ENCODE assay signal across 8 mouse cellular contexts in the genomic region with DNA sequence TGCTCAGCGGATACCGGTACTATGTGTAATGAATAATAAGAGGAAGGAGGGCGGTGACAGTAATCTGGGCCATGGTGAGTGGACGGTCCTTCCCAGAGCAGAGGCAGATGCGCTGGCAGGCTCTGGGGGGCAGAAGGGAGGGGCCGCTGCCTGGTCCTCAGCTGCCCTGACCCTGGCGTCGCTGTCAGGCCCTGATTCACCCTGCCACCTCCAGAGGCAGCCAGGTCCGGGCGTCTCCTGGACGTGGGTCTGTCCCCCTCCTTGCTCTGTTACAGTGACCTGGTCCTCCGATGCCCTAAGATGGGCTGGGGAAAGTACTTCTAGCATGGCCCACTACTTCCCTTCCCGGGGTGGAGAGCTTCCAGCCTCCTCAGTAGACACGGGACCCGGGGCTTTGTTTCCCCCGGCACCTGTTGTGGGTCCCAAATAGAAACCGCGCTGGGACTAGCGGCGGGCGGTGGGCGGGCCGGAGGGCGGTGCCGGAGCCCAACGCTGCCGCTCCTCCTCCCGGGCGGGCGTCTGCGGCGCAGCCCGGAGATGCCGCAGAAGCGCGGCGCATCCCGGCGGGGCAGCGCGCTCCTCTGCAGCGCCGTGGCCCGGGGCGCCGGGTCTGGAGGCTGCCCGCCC.
DNase-seq lines count a peak whose midpoint lies in the region; ATAC-seq and TF ChIP-seq lines count a peak whose summit lies in the region.

No protein-coding gene starts in this region.

- H3K79me2 ChIP-seq in C2C12 (ENCODE audit: control insufficient read depth, insufficient read depth): peaks cover 69% of the 10 kb centered on the region

- no peak for TF ChIP-seq POLR2A in bone marrow, adult 2 months (IDR thresholded peaks at IDR 0.05; ENCODE audit: borderline replicate concordance, control insufficient read depth, low read depth, low read length)
- TF ChIP-seq POLR2A in embryonic fibroblast, embryonic 13.5 days (IDR thresholded peaks at IDR 0.05; ENCODE audit: low read depth, low read length): peak; percentile 66

- peaks cover 44% of the 10 kb centered on the region for H3K79me3 ChIP-seq in C2C12 (ENCODE audit: low read depth)

- H3K9ac ChIP-seq in heart, embryonic 15.5 days: peak overlapping the region; percentile 86
- peak overlapping the region; percentile 60 for H3K9ac ChIP-seq in liver, postnatal 0 days (replicated peaks)
- peak overlapping the region; percentile 90 for H3K9ac ChIP-seq in neural tube, embryonic 11.5 days (ENCODE audit: low read length)

- no peaks in the 10 kb centered on the region for H3K36me3 ChIP-seq in C2C12 (ENCODE audit: control insufficient read depth, insufficient read depth)
- no peaks in the 10 kb centered on the region for H3K36me3 ChIP-seq in heart, embryonic 15.5 days
- no peaks in the 10 kb centered on the region for H3K36me3 ChIP-seq in liver, postnatal 0 days (replicated peaks; ENCODE audit: insufficient read depth, low read length)
- H3K36me3 ChIP-seq in neural tube, embryonic 11.5 days (ENCODE audit: control insufficient read depth, insufficient read depth, low read length): no peaks in the 10 kb centered on the region

- no peaks in the 10 kb centered on the region for H3K9me3 ChIP-seq in heart, embryonic 15.5 days (replicated peaks)
- no peaks in the 10 kb centered on the region for H3K9me3 ChIP-seq in liver, postnatal 0 days (ENCODE audit: low read length)
- H3K9me3 ChIP-seq in neural tube, embryonic 11.5 days (ENCODE audit: control insufficient read depth, low read length): no peaks in the 10 kb centered on the region

- TF ChIP-seq CTCF in C2C12 (IDR thresholded peaks at IDR 0.05; ENCODE audit: control insufficient read depth, insufficient read depth, insufficient read length): peak; percentile 84
- TF ChIP-seq CTCF in bone marrow, adult 2 months (IDR thresholded peaks at IDR 0.05; ENCODE audit: control insufficient read depth, insufficient read depth, low read length): no peak
- 0 out of 2 replicates have a peak, but pooled peaks have one; percentile 27 for TF ChIP-seq CTCF in embryonic fibroblast, embryonic 13.5 days (IDR thresholded peaks at IDR 0.05; ENCODE audit: borderline replicate concordance, insufficient read depth, low read length)
- peak; percentile 37; the same call in 1 of the 2 replicates for TF ChIP-seq CTCF in liver, postnatal 0 days (IDR thresholded peaks at IDR 0.05; ENCODE audit: low read depth)

- no peaks in the 10 kb centered on the region for H3K4me1 ChIP-seq in bone marrow, adult 2 months (ENCODE audit: control insufficient read depth, insufficient read depth, low read length)
- peaks cover 12% of the 10 kb centered on the region for H3K4me1 ChIP-seq in embryonic fibroblast, embryonic 13.5 days (ENCODE audit: control insufficient read depth, insufficient read depth, low read length)
- H3K4me1 ChIP-seq in heart, embryonic 15.5 days (replicated peaks): peaks cover 32% of the 10 kb centered on the region
- 0 out of 2 replicates have a peak, but pooled peaks cover 8% of the 10 kb centered on the region for H3K4me1 ChIP-seq in liver, postnatal 0 days (ENCODE audit: insufficient read depth)
- H3K4me1 ChIP-seq in neural tube, embryonic 11.5 days (ENCODE audit: control insufficient read depth, insufficient read depth, low read length): peaks cover 7% of the 10 kb centered on the region

- peak; percentile 85 for ATAC-seq in heart, embryonic 15.5 days (replicated peaks; ENCODE audit: insufficient number of reproducible peaks, insufficient read depth, low FRiP score, low read depth)
- ATAC-seq in liver, postnatal 0 days: peak; percentile 90
- ATAC-seq in neural tube, embryonic 11.5 days (ENCODE audit: insufficient read depth, low FRiP score, low TSS enrichment): peak; percentile 85

- peak overlapping the region; percentile 91 for H3ac ChIP-seq in C2C12 (ENCODE audit: control insufficient read depth, insufficient read length, low read depth)

- no peak overlapping the region for H3K27ac ChIP-seq in bone marrow, adult 2 months (ENCODE audit: control insufficient read depth, insufficient read depth, low read depth, low read length, poor library complexity)
- peak overlapping the region; percentile 2; the same call in 1 of the 2 replicates for H3K27ac ChIP-seq in embryonic fibroblast, embryonic 13.5 days (ENCODE audit: insufficient read depth, low read length)
- H3K27ac ChIP-seq in heart, embryonic 15.5 days: peak overlapping the region; percentile 90
- peak overlapping the region; percentile 70 for H3K27ac ChIP-seq in liver, postnatal 0 days (ENCODE audit: low read depth)
- peak overlapping the region; percentile 90 for H3K27ac ChIP-seq in neural tube, embryonic 11.5 days (ENCODE audit: low read depth, low read length)

- H3K4me3 ChIP-seq in C2C12 (ENCODE audit: insufficient read depth, poor library complexity, severe bottlenecking): peak overlapping the region; percentile 59
- peak overlapping the region; percentile 69 for H3K4me3 ChIP-seq in bone marrow, adult 2 months (replicated peaks; ENCODE audit: control insufficient read depth, low read depth, low read length)
- H3K4me3 ChIP-seq in embryonic fibroblast, embryonic 13.5 days (ENCODE audit: insufficient read depth, low read length): peak overlapping the region; percentile 82
- peak overlapping the region; percentile 84 for H3K4me3 ChIP-seq in heart, embryonic 15.5 days
- peak overlapping the region; percentile 64 for H3K4me3 ChIP-seq in liver, postnatal 0 days (ENCODE audit: low read depth, low read length)
- H3K4me3 ChIP-seq in neural tube, embryonic 11.5 days (ENCODE audit: low read depth, low read length): peak overlapping the region; percentile 76

- no peak for TF ChIP-seq EP300 in liver, postnatal 0 days (IDR thresholded peaks at IDR 0.05; ENCODE audit: low read depth)

- H3K27me3 ChIP-seq in C2C12 (ENCODE audit: control insufficient read depth, insufficient read depth, insufficient read length): no peaks in the 10 kb centered on the region
- H3K27me3 ChIP-seq in heart, embryonic 15.5 days: no peaks in the 10 kb centered on the region
- H3K27me3 ChIP-seq in liver, postnatal 0 days (ENCODE audit: insufficient read depth, low read length): peaks cover 2% of the 10 kb centered on the region; the same call in 1 of the 2 replicates
- no peaks in the 10 kb centered on the region for H3K27me3 ChIP-seq in neural tube, embryonic 11.5 days (ENCODE audit: control insufficient read depth, insufficient read depth, low read length)

- H3K4me2 ChIP-seq in heart, embryonic 15.5 days: peak overlapping the region; percentile 95
- peak overlapping the region; percentile 82 for H3K4me2 ChIP-seq in liver, postnatal 0 days (ENCODE audit: low read depth, low read length)
- peak overlapping the region; percentile 93 for H3K4me2 ChIP-seq in neural tube, embryonic 11.5 days (ENCODE audit: low read depth)

- DNase-seq in kidney, postnatal 10 days: peak; percentile 80
- peak; percentile 70 for DNase-seq in liver, postnatal 0 days
- DNase-seq in neural tube, embryonic 11.5 days (ENCODE audit: low spot score): peak; percentile 81
- DNase-seq in testis, postnatal 10 days (ENCODE audit: low spot score): peak; percentile 74

- under 1% methylated on average over 46 of the region's 47 CpGs for WGBS in bone marrow, adult 2 months
- under 1% methylated on average over 40 of the region's 47 CpGs for WGBS in heart, embryonic 15.5 days
- WGBS in liver, postnatal 0 days (ENCODE audit: insufficient replicate concordance): 1% methylated on average over 47 of the region's 47 CpGs
- WGBS in neural tube, embryonic 11.5 days: under 1% methylated on average over 39 of the region's 47 CpGs

TF ChIP-seq in C2C12, 6 proteins besides CTCF, POLR2A, EP300 and RAD21:
- TF ChIP-seq MYOD1 (IDR thresholded peaks at IDR 0.05; ENCODE audit: control insufficient read depth, insufficient read length, low read depth) (peak; percentile 45), FOSL1 (IDR thresholded peaks at IDR 0.05; ENCODE audit: insufficient read depth, low read length, poor library complexity, severe bottlenecking) (no peak)
